Mouse (Mus musculus): ENCODE data around the gene Exo5.
A peak's percentile ranks its signal among the peaks of the same experiment; 100 is the strongest.

Gene Exo5

GRCm38 (mm10) chr4:120905644-120906043 is 19.2 kb downstream of the Exo5 start:
- no peak for DNase-seq (ENCODE audit: low spot score in 2 of 2)

GRCm38 (mm10) chr4:120904533-120904932 is 20.3 kb downstream of the Exo5 start:
- no peak for DNase-seq (ENCODE audit: low spot score in 2 of 2)

- no peak for DNase-seq (ENCODE audit: low spot score in 2 of 2)
Observed at GRCm38 (mm10) chr4:120895810-120896584, 28.8 kb downstream of the Exo5 start.

GRCm38 (mm10) chr4:120895226-120895625 is 29.6 kb downstream of the Exo5 start:
- DNase-seq (ENCODE audit: low spot score in 2 of 2) = no peak

GRCm38 (mm10) chr4:120894584-120894983 is 30.2 kb downstream of the Exo5 start:
- no peak for DNase-seq (ENCODE audit: low spot score in 2 of 2)

- DNase-seq (ENCODE audit: low spot score in 2 of 2) = no peak
Observed at GRCm38 (mm10) chr4:120893656-120894401, 31.0 kb downstream of the Exo5 start.

GRCm38 (mm10) chr4:120892516-120892915 is 32.3 kb downstream of the Exo5 start:
- DNase-seq (ENCODE audit: low spot score in 2 of 2) = no peak

GRCm38 (mm10) chr4:120891960-120892359 is 32.9 kb downstream of the Exo5 start:
- no peak for DNase-seq (ENCODE audit: low spot score in 2 of 2)

- DNase-seq (ENCODE audit: low spot score in 2 of 2) = no peak
Observed at GRCm38 (mm10) chr4:120890754-120891440, 33.9 kb downstream of the Exo5 start.

GRCm38 (mm10) chr4:120888884-120889283 is 35.9 kb downstream of the Exo5 start:
- no peak for DNase-seq (ENCODE audit: low spot score in 2 of 2)

GRCm38 (mm10) chr4:120887381-120888112 is 37.3 kb downstream of the Exo5 start:
- DNase-seq (ENCODE audit: low spot score in 2 of 2) = peak; percentile 11 to 32

- DNase-seq (ENCODE audit: low spot score in 2 of 2) = no peak
Observed at GRCm38 (mm10) chr4:120886811-120887210, 38.0 kb downstream of the Exo5 start.

- DNase-seq (ENCODE audit: low spot score in 2 of 2) = no peak
Observed at GRCm38 (mm10) chr4:120886131-120886530, 38.7 kb downstream of the Exo5 start.

GRCm38 (mm10) chr4:120885208-120886120 is 39.4 kb downstream of the Exo5 start:
- DNase-seq (ENCODE audit: low spot score in 2 of 2) = no peak

GRCm38 (mm10) chr4:120882002-120882625 is 42.7 kb downstream of the Exo5 start:
- no peak for DNase-seq (ENCODE audit: low spot score in 2 of 2)

- no peak for DNase-seq (ENCODE audit: low spot score in 2 of 2)
Observed at GRCm38 (mm10) chr4:120880731-120881432, 43.9 kb downstream of the Exo5 start.

GRCm38 (mm10) chr4:120879386-120879785 is 45.4 kb downstream of the Exo5 start:
- DNase-seq (ENCODE audit: low spot score in 2 of 2) = no peak

- DNase-seq (ENCODE audit: low spot score in 2 of 2) = no peak
Observed at GRCm38 (mm10) chr4:120878728-120879127, 46.1 kb downstream of the Exo5 start.

GRCm38 (mm10) chr4:120875961-120876360 is 48.9 kb downstream of the Exo5 start:
- DNase-seq (ENCODE audit: low spot score in 2 of 2) = no peak

All from urinary bladder, postnatal 36 days (tissue).